Mouse (Mus musculus): ENCODE measurements around the gene Entpd1.

Gene Entpd1

DNA sequence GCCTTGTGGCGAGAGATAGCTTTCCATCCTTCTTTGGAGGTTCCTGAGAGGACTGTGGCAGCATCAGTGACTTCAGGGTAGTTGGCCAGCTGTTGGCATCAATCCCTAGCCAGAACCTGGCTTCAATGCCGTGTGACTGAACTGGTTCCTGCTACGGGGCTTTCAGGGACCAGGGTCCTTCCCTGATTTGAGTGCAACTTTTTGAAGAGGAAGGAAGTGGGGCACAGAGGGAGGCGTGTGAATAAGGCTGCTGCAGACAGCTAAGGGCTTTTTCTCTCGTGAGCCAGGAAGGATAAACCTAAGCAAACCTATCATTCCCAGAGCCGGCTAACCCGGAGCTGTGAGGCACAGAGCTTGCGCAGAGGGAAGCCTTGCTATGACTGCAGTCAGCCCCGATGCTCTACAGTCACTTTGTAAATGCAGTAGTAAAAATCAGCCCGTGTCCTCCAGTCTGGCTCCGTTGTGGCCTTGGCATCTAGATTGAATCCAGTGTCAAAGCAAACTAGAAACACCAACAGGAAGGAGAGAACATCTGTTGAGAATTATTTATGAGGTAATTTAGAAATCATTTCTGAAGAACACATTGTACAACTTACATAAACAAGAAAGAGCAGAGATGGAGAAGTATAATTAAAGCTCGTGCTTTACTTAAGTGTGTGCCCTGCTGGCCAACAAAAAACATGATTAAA lies 116.7 kb downstream of the Entpd1 start:
- no peak for DNase-seq

GRCm38 (mm10) chr19:40733409-40733808 lies 121.2 kb downstream of the Entpd1 start:
- DNase-seq = no peak

- DNase-seq = no peak
These were observed 121.7 kb downstream of the Entpd1 start for GRCm38 (mm10) chr19:40733849-40734248.

DNA sequence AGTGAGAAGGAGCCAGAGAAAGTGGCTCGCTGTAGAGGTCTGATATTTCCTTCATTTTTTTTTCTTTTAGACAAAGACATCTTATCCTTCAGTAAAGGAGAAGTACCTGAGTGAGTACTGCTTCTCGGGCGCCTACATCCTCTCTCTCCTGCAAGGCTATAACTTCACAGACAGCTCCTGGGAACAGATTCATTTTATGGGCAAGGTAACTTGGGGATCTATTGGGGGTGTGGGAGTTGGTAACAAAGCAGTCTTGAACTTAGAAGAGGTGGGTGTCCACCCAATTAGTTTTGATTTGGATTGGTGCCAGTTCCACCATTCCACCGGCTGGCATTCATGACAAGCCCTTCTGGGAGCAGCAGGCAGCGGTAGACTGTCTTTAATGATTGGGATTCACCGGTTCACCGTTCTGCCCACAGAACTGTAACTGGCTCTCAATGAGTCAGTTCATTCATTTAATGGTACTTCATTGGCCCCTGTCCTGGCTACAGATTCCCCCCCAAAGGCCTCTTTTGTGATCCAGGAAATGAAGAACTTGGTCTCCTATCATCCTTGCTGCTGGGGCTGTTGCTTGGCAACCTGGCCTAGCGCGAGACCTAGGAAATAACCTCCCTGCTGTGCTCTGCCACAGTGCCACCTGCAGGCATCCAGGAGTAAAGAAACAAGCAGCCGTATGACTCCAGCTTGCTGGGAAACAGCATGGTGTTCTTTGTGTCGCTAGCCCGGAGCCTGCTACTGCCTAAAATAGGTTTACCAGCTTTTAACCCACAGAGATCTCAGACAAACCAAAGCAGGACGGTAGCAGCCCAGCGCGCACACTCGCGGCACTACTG lies 124.7 kb downstream of the Entpd1 start:
- DNase-seq = peak; percentile 91

DNA sequence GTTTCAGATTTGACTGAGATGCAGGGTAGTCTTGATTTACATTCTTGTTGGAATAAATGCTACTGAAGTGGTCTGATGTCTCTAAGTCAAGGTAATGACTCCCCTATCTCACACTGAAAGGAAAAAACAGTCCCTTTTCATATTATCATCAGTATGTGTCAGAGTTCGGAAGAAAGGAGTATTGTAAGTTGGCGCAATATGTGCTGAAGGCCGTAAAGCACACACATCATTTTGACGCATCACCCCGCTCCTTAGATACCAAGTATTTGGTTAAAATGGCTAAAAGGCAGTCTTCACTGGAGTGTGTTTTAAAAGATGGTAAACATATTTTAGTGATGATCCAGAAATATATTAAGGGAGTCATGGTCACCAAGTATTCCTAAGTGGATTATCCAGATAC lies 125.4 kb downstream of the Entpd1 start:
- DNase-seq = no peak

DNA sequence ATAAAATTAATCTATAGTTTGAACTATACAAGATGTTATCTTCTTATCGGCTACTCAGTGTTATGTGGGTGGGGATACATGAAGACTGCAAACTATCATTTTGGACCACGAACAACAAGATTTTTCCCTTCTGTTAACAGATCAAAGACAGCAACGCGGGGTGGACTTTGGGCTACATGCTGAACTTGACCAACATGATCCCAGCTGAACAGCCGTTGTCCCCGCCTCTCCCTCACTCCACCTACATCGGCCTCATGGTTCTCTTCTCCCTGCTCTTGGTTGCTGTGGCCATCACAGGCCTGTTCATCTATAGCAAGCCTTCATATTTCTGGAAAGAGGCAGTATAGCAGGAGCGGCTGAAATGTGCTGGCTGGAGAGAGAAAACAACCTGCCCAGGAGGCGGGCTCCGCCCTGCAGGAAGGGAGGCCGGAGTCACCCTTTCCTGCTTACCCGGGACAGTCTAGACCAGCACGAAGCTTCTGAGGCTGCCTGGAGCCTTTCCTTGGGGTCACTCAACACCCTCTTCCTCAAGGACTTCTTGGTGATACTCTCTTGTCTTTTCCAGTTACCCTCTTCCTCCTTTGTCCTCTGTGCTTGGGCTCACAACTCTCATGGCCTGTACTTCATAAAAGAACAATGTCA lies 126.6 kb downstream of the Entpd1 start:
- no peak for DNase-seq

DNA sequence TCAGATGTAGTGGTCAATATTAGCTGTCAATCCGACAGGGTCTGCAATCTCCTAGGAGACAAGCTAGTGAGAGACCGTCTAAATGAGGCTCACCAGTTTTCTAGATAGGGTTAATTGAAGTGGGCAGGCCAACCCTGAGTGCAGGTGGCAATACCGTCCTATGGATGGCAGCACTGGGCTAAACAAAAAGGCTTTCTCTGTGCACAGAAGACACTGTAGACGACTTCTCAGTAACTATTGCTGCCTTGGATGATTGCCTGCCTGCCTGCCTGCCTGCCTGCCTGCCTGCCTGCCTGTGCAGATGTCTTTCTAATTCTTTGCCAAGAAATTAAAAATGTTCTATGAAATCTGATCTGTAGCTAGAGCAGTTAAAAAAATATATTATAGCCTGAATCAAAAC lies 134.4 kb downstream of the Entpd1 start:
- DNase-seq = peak; percentile 34

DNA sequence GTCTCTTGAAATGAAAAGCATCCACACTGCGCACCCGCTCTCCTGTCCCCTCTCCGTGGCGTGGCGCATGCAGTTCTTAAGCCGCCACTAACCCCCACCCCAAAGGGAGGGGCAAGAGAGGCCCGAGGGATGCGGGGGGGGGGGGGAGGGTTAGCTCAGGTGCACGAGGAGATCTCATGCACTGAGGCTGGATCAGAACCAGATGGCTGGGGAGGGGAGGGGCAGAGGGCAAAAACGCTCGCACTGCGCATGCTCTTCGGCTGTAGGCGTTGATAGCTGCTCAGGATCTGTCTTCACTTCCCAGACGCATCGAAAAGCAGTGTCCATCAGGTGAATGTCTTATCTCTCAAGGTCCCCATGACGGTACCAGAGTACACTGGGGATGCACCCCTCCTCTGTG lies 136.4 kb downstream of the Entpd1 start, which contains the start of gene Cc2d2b:
Cc2d2b (plus strand) TSS at position 195 of the 400 bp plus-strand sequence.
- DNase-seq = no peak

DNA sequence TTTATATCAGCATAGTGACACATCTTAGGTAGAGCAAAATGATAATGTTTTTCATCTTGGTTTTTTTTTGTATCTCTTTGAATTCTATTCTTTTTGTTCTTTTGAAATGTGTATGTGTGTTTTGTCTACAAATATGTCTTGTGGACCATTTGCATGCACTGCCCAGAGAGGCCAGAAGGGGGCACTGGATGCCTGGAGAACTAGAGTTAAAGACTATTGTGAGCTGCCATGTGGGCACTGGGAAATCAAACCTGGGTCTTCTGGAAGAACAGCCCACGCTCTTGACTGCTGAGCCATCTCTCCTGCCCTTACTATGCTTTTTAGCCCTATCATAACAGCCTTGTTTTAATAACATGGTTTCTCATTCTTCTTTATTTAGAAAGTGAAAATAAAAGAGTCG lies 142.1 kb downstream of the Entpd1 start:
- peak; percentile 39 for DNase-seq

DNA sequence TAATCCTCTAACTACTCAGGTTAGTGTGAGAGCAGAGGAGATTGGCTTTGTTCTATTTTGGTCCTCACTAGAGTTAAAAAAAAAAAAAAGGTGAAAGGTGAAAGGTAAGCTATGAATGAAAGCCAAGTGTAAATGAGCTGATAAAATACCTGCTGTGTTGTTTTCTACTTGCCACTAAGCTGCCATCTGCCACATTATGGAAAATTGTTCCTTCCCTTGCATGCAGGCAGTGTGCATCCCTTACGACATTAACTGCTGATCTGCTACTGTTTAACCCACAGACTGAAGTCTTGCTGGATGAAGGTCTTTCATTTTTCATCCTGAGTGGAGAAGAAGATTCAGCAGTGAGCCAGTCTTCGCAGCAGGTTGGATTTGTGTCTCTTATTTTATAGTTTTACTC lies 147.9 kb downstream of the Entpd1 start:
- DNase-seq = no peak

- DNase-seq = peak; percentile 39
These were observed 150.0 kb downstream of the Entpd1 start for GRCm38 (mm10) chr19:40762023-40762759.

GRCm38 (mm10) chr19:40767189-40767588 lies 155.0 kb downstream of the Entpd1 start:
- DNase-seq = no peak

- no peak for DNase-seq
These were observed 157.2 kb downstream of the Entpd1 start for GRCm38 (mm10) chr19:40769341-40769770.

GRCm38 (mm10) chr19:40788004-40788714 lies 176.0 kb downstream of the Entpd1 start:
- no peak for DNase-seq

- DNase-seq = no peak
These were observed 176.5 kb downstream of the Entpd1 start for GRCm38 (mm10) chr19:40788715-40789084.

All from embryo, embryonic 11 days (tissue).